Mouse (Mus musculus): ENCODE results near the gene Ltf. TPM values are rescaled to one million over a fixed set of nuclear protein-coding genes. Genes with fewer than 3 reads are reported as not detected.

Gene Ltf
- polyA plus RNA-seq, 1 experiment from 2014 or later = 0.27 TPM

DNA sequence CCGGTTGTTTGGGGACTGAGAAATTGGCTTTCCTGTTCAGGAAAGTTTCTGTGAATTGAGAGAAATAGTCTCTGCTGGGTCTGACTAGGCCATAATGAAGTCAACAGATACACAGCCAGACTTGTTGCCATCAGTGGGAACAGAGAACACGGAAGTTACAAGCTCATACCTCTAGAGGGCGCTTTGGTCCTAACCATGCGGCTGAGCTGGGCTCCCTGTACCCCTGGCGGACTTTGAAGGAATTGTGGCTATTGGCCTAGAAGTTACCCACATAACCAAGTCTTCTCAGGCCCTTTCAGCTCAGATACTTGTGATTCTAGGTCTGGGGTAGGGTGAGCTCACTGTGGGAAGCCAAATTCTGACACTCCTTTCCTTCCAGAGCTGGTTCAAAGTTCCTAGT, 21.8 kb upstream of the Ltf start:
- no peaks in the 10 kb centered on the region for H3K27me3 ChIP-seq (ENCODE audit: insufficient read depth, poor library complexity, severe bottlenecking)
- no peak overlapping the region for H3K27ac ChIP-seq
- no peaks in the 10 kb centered on the region for H3K36me3 ChIP-seq

DNA sequence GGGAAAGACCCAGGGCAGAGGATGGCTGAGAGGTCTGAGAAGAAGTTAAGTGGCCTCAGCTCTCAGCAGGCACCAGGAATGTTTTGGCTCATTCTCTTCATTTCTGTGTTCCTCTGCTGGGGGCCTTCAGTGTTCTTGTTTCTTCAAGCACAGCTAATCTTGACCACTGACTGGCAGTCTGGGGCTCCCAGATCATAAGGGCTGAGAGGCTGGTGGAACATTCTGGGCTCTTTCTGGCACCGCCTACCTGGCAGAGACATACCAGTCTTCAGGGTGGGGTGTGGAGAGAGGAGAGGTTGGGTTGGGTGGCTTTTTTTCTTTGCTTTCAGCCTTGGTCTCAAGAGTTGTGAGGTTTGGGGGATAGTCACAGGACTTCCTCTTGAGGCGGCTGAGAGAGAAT, 20.0 kb upstream of the Ltf start:
- Histone ChIP-seq H3K4me3 (no peak overlapping the region), H3K9me3 (no peaks in the 10 kb centered on the region), H3K4me1 (replicated peaks) (peaks cover 16% of the 10 kb centered on the region; the same call in 1 of the 2 replicates), H3K36me3 (no peaks in the 10 kb centered on the region), H3K27me3 (ENCODE audit: insufficient read depth, poor library complexity, severe bottlenecking) (no peaks in the 10 kb centered on the region), H3K27ac (peak overlapping the region; percentile 29; the same call in 1 of the 2 replicates)
- no peak for DNase-seq (ENCODE audit: low spot score)
- WGBS = 92% methylated on average over 2 of the region's 2 CpGs

More for the DNA sequence above, 21.8 kb upstream of the Ltf start:
- Histone ChIP-seq H3K4me1 (replicated peaks) (peaks cover 20% of the 10 kb centered on the region; the same call in 1 of the 2 replicates), H3K4me3 (no peak overlapping the region), H3K9me3 (no peaks in the 10 kb centered on the region)
- 5% methylated on average over 5 of the region's 5 CpGs for WGBS
- DNase-seq (ENCODE audit: low spot score) = peak; percentile 69

DNA sequence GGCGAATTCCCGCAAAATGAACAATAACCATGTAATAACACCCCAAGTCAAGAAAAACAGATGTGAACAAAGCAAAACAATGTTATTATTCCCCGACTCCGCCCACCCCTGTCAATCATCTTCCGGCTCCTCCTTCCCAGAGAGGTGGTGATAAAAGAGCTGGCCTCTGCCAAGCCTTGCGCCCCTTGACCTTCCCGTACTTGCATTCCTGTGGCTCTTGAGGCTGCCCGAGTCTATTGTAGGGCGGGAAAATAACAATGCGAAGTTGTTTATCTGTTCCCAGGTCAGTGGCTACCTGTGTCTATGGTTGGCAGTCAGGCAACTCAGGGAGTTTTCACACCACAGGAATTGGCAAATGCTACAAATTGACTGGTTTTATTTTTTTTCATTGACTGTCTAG, 19.2 kb upstream of the Ltf start:
- H3K27me3 ChIP-seq (ENCODE audit: insufficient read depth, poor library complexity, severe bottlenecking) = no peaks in the 10 kb centered on the region
- peak; percentile 8 for DNase-seq (ENCODE audit: low spot score)
- H3K9me3 ChIP-seq = no peaks in the 10 kb centered on the region
- WGBS = 77% methylated on average over 10 of the region's 10 CpGs
- H3K4me1 ChIP-seq (replicated peaks) = peaks cover 14% of the 10 kb centered on the region; the same call in 1 of the 2 replicates
- H3K27ac ChIP-seq = no peak overlapping the region
- H3K4me3 ChIP-seq = no peak overlapping the region
- H3K36me3 ChIP-seq = no peaks in the 10 kb centered on the region

DNA sequence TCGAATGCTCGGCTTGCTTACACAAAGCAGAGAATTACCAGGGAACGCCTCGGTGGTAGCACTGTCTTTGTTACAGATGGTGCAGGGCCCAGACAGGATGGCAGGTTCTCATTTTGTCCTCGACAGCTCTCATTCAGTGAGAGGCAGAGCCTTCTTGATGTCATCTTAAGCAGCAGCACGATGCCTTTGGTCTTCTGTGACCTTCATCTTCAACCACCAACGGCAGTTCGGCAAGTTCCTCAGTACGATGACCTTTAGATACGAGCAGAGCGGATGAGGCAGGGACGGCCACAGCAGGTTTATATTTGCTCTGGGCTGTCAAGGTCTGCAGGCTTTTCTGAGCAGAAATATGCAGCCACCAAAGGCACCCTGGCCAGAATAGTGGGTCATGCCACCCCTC, 17.4 kb upstream of the Ltf start:
- no peak for DNase-seq (ENCODE audit: low spot score)
- Histone ChIP-seq H3K9me3 (no peaks in the 10 kb centered on the region), H3K4me3 (no peak overlapping the region), H3K27ac (no peak overlapping the region), H3K27me3 (ENCODE audit: insufficient read depth, poor library complexity, severe bottlenecking) (no peaks in the 10 kb centered on the region), H3K36me3 (no peaks in the 10 kb centered on the region), H3K4me1 (replicated peaks) (peaks cover 13% of the 10 kb centered on the region; the same call in 1 of the 2 replicates)
- WGBS = 74% methylated on average over 12 of the region's 12 CpGs

DNA sequence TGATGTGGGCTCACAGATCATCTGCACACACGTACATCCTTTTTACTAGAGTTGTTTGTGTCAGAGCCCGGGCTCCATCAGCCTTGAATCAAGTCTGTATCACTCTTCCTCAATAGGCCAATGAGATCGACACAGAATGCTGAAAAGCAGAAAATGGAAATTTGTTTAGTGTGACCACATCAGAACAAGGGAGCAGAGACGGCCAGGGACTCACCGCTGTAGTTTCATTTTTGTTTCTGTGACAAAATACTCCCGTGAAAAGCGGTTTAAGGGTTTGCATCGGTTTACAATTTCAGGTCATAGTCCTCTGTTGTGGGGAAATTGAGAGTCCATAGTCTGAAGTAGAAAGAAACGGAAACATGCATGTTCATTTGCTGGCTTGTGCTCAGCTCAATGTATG, 15.8 kb upstream of the Ltf start:
- Histone ChIP-seq H3K27ac (no peak overlapping the region), H3K36me3 (no peaks in the 10 kb centered on the region), H3K9me3 (no peaks in the 10 kb centered on the region), H3K27me3 (ENCODE audit: insufficient read depth, poor library complexity, severe bottlenecking) (no peaks in the 10 kb centered on the region), H3K4me3 (no peak overlapping the region), H3K4me1 (replicated peaks) (peaks cover 13% of the 10 kb centered on the region; the same call in 1 of the 2 replicates)
- WGBS = 93% methylated on average over 9 of the region's 9 CpGs
- DNase-seq (ENCODE audit: low spot score) = no peak

DNA sequence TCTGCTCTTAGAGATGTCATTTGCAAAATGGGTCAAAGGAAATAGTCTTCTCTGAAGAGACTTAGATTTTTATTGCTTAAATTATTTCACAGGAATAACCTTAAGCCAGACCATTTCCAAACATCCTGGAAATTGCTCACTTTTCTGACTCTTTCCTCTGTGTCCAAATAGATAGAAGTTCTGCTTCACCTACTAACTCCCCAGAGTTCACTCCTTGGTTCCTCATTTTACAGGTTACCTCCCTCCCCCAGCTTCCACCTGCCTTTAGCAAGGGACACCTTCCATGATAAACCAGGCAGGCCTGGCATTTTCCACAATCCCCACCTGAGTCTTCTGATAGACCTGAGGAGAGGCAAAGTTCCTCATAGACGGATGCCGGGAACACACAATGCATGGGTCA, 12.5 kb upstream of the Ltf start:
- H3K4me1 ChIP-seq (replicated peaks) = no peaks in the 10 kb centered on the region
- H3K4me3 ChIP-seq = no peak overlapping the region
- H3K9me3 ChIP-seq = no peaks in the 10 kb centered on the region
- H3K27ac ChIP-seq = no peak overlapping the region
- no peaks in the 10 kb centered on the region for H3K36me3 ChIP-seq
- no peak for DNase-seq (ENCODE audit: low spot score)
- 93% methylated on average over 2 of the region's 2 CpGs for WGBS
- H3K27me3 ChIP-seq (ENCODE audit: insufficient read depth, poor library complexity, severe bottlenecking) = no peaks in the 10 kb centered on the region

DNA sequence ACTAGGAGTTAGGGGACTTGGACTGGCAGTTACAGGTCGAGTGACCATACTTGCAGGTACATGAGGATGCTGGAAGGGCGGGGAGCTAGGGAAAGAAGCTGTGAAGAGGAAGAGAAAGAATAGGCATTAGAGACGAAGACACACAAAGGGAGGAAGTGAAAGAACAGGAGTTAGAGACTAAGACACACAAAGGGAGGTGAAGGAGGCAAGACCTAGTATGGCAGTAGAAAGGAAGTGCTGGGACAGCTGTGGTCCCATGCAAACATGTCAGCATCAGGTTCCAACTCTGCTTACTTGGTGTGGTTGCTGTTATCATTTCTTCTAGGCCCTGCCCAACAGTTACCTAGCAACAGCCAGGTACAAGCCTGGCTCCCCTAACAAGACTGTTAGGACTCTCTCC, 9.3 kb upstream of the Ltf start:
- 73% methylated on average over 3 of the region's 3 CpGs for WGBS
- Histone ChIP-seq H3K27me3 (ENCODE audit: insufficient read depth, poor library complexity, severe bottlenecking) (no peaks in the 10 kb centered on the region), H3K27ac (no peak overlapping the region), H3K9me3 (no peaks in the 10 kb centered on the region), H3K4me3 (no peak overlapping the region), H3K4me1 (replicated peaks) (no peaks in the 10 kb centered on the region; the same call in 1 of the 2 replicates), H3K36me3 (no peaks in the 10 kb centered on the region)
- no peak for DNase-seq (ENCODE audit: low spot score)

DNA sequence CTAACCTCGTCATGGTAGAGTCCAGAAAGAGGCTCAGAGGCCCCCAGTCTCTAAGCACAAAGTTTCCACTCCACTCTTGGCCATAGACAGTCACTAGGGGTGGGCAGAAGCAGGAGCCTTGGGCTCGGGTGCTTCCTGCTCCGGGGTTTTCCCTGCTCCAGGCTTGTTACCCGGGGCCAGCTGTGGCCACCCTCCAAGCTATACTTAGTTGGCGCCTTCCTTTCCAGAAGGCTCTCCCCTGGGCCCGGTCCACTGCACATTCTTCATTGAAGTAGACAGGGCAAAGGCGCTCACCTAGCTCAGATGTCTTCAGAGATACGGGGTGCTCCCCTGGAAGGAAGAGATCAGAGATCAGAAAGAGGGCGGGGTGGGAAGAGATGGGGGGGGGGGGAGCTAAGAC, 7.5 kb upstream of the Ltf start:
- Histone ChIP-seq H3K27ac (no peak overlapping the region), H3K4me1 (replicated peaks) (no peaks in the 10 kb centered on the region; the same call in 1 of the 2 replicates), H3K4me3 (no peak overlapping the region), H3K27me3 (ENCODE audit: insufficient read depth, poor library complexity, severe bottlenecking) (no peaks in the 10 kb centered on the region), H3K36me3 (no peaks in the 10 kb centered on the region), H3K9me3 (no peaks in the 10 kb centered on the region)
- no peak for DNase-seq (ENCODE audit: low spot score)
- WGBS = 85% methylated on average over 9 of the region's 9 CpGs

DNA sequence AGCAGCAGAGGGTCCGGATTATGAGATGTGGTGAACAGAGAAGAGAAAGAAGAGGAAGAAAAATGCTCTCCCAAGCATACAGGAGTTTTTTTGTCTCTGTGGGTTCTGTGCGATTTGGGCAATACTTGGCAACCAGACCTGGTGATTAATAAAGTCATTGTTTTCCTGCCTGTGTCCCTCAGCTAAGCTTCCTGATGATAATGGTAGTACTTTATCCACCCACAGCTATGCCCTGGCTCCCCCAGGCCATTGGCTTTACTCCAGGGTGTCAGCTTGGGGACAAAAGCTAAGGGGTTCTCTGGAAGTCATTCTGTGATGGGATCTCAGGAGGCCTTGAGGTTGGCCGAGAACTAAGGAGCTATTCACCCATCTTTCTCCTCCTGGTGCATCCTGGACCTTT, 7.0 kb upstream of the Ltf start:
- Histone ChIP-seq H3K4me3 (no peak overlapping the region), H3K27ac (no peak overlapping the region), H3K27me3 (ENCODE audit: insufficient read depth, poor library complexity, severe bottlenecking) (no peaks in the 10 kb centered on the region), H3K4me1 (replicated peaks) (no peaks in the 10 kb centered on the region; the same call in 1 of the 2 replicates), H3K36me3 (no peaks in the 10 kb centered on the region), H3K9me3 (no peaks in the 10 kb centered on the region)
- DNase-seq (ENCODE audit: low spot score) = no peak
- WGBS = 84% methylated on average over 3 of the region's 3 CpGs

DNA sequence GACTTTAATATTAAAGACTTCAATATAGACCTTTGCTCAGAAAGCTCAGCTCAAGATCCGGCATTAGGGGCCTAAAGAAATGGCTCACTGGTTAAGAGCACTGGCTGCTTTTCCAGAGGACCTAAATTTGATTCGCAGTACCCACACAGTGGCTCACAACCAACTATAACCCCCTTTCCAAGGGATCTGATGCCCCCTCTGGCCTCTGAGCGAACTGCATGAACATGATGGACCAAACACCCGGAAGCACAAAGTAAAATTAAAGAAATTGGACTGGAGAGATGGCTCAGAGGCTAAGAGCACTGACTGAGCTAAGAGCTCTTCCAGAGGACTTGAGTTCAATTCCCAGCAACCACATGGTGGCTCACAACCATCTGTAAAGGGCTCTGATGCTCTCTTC, 3.4 kb upstream of the Ltf start:
- 81% methylated on average over 4 of the region's 4 CpGs for WGBS
- no peaks in the 10 kb centered on the region for H3K9me3 ChIP-seq
- H3K36me3 ChIP-seq = no peaks in the 10 kb centered on the region
- no peak overlapping the region for H3K4me3 ChIP-seq
- H3K27me3 ChIP-seq (ENCODE audit: insufficient read depth, poor library complexity, severe bottlenecking) = no peaks in the 10 kb centered on the region
- no peak for DNase-seq (ENCODE audit: low spot score)
- no peaks in the 10 kb centered on the region; the same call in 1 of the 2 replicates for H3K4me1 ChIP-seq (replicated peaks)
- H3K27ac ChIP-seq = no peak overlapping the region

DNA sequence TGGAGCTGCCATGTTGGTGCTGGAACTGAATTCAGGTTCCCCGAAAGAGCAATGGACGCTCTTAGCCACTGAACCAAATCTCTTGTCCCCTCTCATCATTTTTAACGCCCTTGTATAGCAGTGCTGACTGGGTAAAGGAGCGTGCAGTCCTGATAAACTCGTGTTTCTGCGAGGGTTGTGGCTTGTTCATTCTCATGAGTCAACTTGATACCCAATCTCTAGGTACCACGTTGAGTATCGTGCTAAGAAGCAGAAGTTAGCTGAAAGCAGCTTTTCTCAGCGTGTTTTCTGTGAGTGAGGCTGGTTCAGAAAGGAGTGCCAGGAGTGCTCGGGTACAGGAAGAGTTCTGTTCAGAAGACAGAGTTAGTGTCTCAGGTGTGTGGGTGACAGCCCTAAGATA, 7.7 kb downstream of the Ltf start:
- WGBS = 89% methylated on average over 10 of the region's 10 CpGs
- no peak for DNase-seq (ENCODE audit: low spot score)
- Histone ChIP-seq H3K9me3 (no peaks in the 10 kb centered on the region), H3K27me3 (ENCODE audit: insufficient read depth, poor library complexity, severe bottlenecking) (no peaks in the 10 kb centered on the region), H3K4me3 (no peak overlapping the region), H3K4me1 (replicated peaks) (no peaks in the 10 kb centered on the region), H3K36me3 (no peaks in the 10 kb centered on the region), H3K27ac (no peak overlapping the region)

DNA sequence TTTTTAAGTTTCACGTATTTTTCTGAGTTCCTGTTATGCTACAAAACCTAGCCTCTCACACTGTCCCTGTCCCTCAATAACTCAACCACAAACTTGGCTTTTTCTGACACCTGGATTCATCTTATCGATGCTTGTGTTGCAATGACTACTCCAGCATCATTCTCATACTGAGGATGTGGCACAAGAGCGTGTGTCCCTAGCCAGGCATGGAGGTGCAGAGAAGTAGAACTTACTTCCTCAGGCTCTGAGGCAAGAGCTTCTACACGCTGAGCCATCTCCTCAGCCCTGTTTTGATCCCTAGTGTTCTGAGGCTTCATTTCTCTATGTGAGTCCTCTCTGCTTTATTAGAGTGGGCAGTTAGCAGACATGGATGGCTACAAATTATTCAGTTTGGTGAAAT, 14.6 kb downstream of the Ltf start:
- H3K27me3 ChIP-seq (ENCODE audit: insufficient read depth, poor library complexity, severe bottlenecking) = no peaks in the 10 kb centered on the region
- H3K27ac ChIP-seq = no peak overlapping the region
- H3K9me3 ChIP-seq = no peaks in the 10 kb centered on the region
- 86% methylated on average over 4 of the region's 4 CpGs for WGBS
- no peak for DNase-seq (ENCODE audit: low spot score)
- H3K4me3 ChIP-seq = no peak overlapping the region
- H3K36me3 ChIP-seq = no peaks in the 10 kb centered on the region
- H3K4me1 ChIP-seq (replicated peaks) = no peaks in the 10 kb centered on the region

DNA sequence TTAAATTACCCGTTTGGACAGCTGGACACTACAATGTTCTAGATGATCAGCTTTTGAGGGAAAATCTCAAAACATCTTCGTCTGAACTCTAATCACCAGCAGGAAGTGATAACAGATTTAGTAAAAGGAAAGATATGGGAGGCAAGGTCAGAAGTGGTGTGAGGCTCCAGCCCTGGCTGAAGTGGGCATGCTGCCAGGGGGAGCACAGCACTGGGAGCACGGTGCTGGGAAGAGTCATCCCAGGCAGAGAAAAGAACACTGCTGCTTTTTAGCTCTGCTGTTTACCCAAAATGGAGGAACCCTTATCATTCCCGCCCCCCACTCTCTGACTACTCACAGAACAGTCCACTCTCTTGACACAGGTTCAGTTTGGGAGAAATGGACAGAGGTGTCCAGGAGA, 20.9 kb downstream of the Ltf start:
- no peaks in the 10 kb centered on the region for H3K27me3 ChIP-seq (ENCODE audit: insufficient read depth, poor library complexity, severe bottlenecking)
- no peak overlapping the region for H3K4me3 ChIP-seq
- H3K4me1 ChIP-seq (replicated peaks) = no peaks in the 10 kb centered on the region
- DNase-seq (ENCODE audit: low spot score) = no peak
- no peak overlapping the region for H3K27ac ChIP-seq
- H3K36me3 ChIP-seq = no peaks in the 10 kb centered on the region
- H3K9me3 ChIP-seq = no peaks in the 10 kb centered on the region
- 84% methylated on average over 4 of the region's 4 CpGs for WGBS

DNA sequence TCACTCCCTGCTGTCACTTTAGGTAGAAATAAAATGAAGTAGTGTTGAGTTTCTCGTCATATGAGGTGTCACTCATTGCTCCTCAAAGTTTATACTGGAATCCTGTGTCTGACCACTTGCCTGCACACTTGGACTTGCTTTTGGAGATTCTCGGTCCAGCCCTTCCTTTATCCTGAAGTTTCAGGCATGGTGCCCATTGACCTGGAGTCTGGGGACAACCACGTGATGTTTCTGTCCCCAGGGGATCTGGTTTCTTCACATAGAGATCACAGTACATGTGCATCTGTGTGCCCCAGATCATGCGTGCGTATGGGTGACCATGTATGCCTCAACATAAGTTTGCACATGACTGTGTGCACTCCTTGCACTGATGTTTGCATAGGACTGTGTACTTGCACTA, 23.2 kb downstream of the Ltf start:
- H3K9me3 ChIP-seq = no peaks in the 10 kb centered on the region
- 86% methylated on average over 5 of the region's 5 CpGs for WGBS
- no peaks in the 10 kb centered on the region for H3K27me3 ChIP-seq (ENCODE audit: insufficient read depth, poor library complexity, severe bottlenecking)
- no peaks in the 10 kb centered on the region for H3K36me3 ChIP-seq
- H3K4me1 ChIP-seq (replicated peaks) = no peaks in the 10 kb centered on the region
- no peak for DNase-seq (ENCODE audit: low spot score)
- no peak overlapping the region for H3K4me3 ChIP-seq
- no peak overlapping the region for H3K27ac ChIP-seq

All from hindbrain, embryonic 10.5 days (tissue).